13 mouse cellular contexts compared by ENCODE assay signal in genomic region chr4:124950181-124951035, GRCm38 (mm10). TPM values are rescaled to one million over a fixed set of nuclear protein-coding genes. Genes with fewer than 3 reads are reported as not detected.
DNase-seq lines count a peak whose midpoint lies in the region; ATAC-seq and TF ChIP-seq lines count a peak whose summit lies in the region.
"Had no signal": no experiment of that assay in that cellular context is flagged by ENCODE, and none has a peak within 500 bp of the region (broad histone marks: within the 10 kb centered on the region; RNA-seq: fewer than 3 reads in every experiment).

No protein-coding gene starts in this region.

- no peaks in the 10 kb centered on the region for H3K9me3 ChIP-seq in heart, embryonic 13.5 days
- no peaks in the 10 kb centered on the region for H3K9me3 ChIP-seq in kidney, embryonic 15.5 days (replicated peaks)
- H3K9me3 ChIP-seq in lung, embryonic 15.5 days, result no peaks in the 10 kb centered on the region
- no peaks in the 10 kb centered on the region for H3K9me3 ChIP-seq in midbrain, postnatal 0 days (ENCODE audit: low read length)
- H3K9me3 ChIP-seq: hindbrain, embryonic 15.5 days; liver, embryonic 15.5 days had no signal

- H3K9ac ChIP-seq in heart, embryonic 13.5 days, result no peak overlapping the region
- H3K9ac ChIP-seq in kidney, embryonic 15.5 days, result no peak overlapping the region
- no peak overlapping the region for H3K9ac ChIP-seq in lung, embryonic 15.5 days
- H3K9ac ChIP-seq in midbrain, postnatal 0 days (replicated peaks; ENCODE audit: low read length, poor library complexity, severe bottlenecking), result no peak overlapping the region
- H3K9ac ChIP-seq: hindbrain, embryonic 15.5 days; liver, embryonic 15.5 days had no signal

- H3K4me3 ChIP-seq in heart, embryonic 13.5 days, result no peak overlapping the region
- no peak overlapping the region for H3K4me3 ChIP-seq in kidney, embryonic 15.5 days (replicated peaks)
- no peak overlapping the region for H3K4me3 ChIP-seq in lung, embryonic 15.5 days
- H3K4me3 ChIP-seq in midbrain, postnatal 0 days (ENCODE audit: low read depth, low read length), result no peak overlapping the region
- H3K4me3 ChIP-seq: hindbrain, embryonic 15.5 days; liver, embryonic 15.5 days had no signal

- H3K4me2 ChIP-seq in heart, embryonic 13.5 days, result no peak overlapping the region
- peak overlapping the region; percentile 26 for H3K4me2 ChIP-seq in kidney, embryonic 15.5 days
- peak overlapping the region; percentile 27; the same call in 1 of the 2 replicates for H3K4me2 ChIP-seq in lung, embryonic 15.5 days
- no peak overlapping the region for H3K4me2 ChIP-seq in midbrain, postnatal 0 days (ENCODE audit: low read depth, low read length, poor library complexity, severe bottlenecking)
- H3K4me2 ChIP-seq: hindbrain, embryonic 15.5 days; liver, embryonic 15.5 days had no signal

- peak overlapping the region; percentile 28 for H3K27ac ChIP-seq in heart, embryonic 13.5 days (replicated peaks)
- H3K27ac ChIP-seq in kidney, embryonic 15.5 days, result peak overlapping the region; percentile 70
- H3K27ac ChIP-seq in lung, embryonic 15.5 days, result peak overlapping the region; percentile 75
- H3K27ac ChIP-seq in midbrain, postnatal 0 days (ENCODE audit: low read depth, low read length), result no peak overlapping the region
- H3K27ac ChIP-seq: hindbrain, embryonic 15.5 days; liver, embryonic 15.5 days had no signal

- 0 out of 2 replicates have a peak, but pooled peaks cover 2% of the 10 kb centered on the region for H3K36me3 ChIP-seq in heart, embryonic 13.5 days
- H3K36me3 ChIP-seq in kidney, embryonic 15.5 days, result no peaks in the 10 kb centered on the region
- no peaks in the 10 kb centered on the region for H3K36me3 ChIP-seq in lung, embryonic 15.5 days
- H3K36me3 ChIP-seq in midbrain, postnatal 0 days (ENCODE audit: insufficient read depth, low read length), result no peaks in the 10 kb centered on the region
- H3K36me3 ChIP-seq: hindbrain, embryonic 15.5 days; liver, embryonic 15.5 days had no signal

- DNase-seq in heart, adult 8-10 months (ENCODE audit: low spot score), result no peak
- peak; percentile 36 for DNase-seq in NIH3T3 (ENCODE audit: low read depth)
- no peak for DNase-seq in cerebellum, adult 8-10 months
- no peak for DNase-seq in midbrain, postnatal 0 days (ENCODE audit: low spot score)
- DNase-seq: cerebellum, postnatal 14 days; gastrocnemius, postnatal 10 days; thymus, postnatal 4 days had no signal

- WGBS in heart, embryonic 13.5 days, result 67% methylated on average over 21 of the region's 21 CpGs
- 26% methylated on average over 21 of the region's 21 CpGs for WGBS in kidney, embryonic 15.5 days
- 40% methylated on average over 21 of the region's 21 CpGs for WGBS in lung, embryonic 15.5 days
- 84% methylated on average over 21 of the region's 21 CpGs for WGBS in midbrain, postnatal 0 days

- peaks cover 4% of the 10 kb centered on the region; the same call in 1 of the 2 replicates for H3K27me3 ChIP-seq in heart, embryonic 13.5 days (replicated peaks)
- peaks cover 23% of the 10 kb centered on the region for H3K27me3 ChIP-seq in kidney, embryonic 15.5 days
- peaks cover 4% of the 10 kb centered on the region; the same call in 1 of the 2 replicates for H3K27me3 ChIP-seq in lung, embryonic 15.5 days
- H3K27me3 ChIP-seq in midbrain, postnatal 0 days (ENCODE audit: insufficient read depth, low read length), result no peaks in the 10 kb centered on the region
- H3K27me3 ChIP-seq: hindbrain, embryonic 15.5 days; liver, embryonic 15.5 days had no signal

- no peak for ATAC-seq in heart, embryonic 13.5 days (ENCODE audit: extremely low read depth, insufficient number of reproducible peaks, low FRiP score, low TSS enrichment)
- peak; percentile 80 for ATAC-seq in kidney, embryonic 15.5 days (replicated peaks; ENCODE audit: low FRiP score)
- ATAC-seq in lung, embryonic 15.5 days (ENCODE audit: borderline replicate concordance, extremely low read depth, low FRiP score, low TSS enrichment), result peak; percentile 78; the same call in 1 of the 2 replicates
- no peak for ATAC-seq in erythroblast, adult 5-6 weeks (replicated peaks; ENCODE audit: low FRiP score, poor library complexity, severe bottlenecking)
- no peak for ATAC-seq in midbrain, postnatal 0 days (ENCODE audit: low FRiP score)

- TF ChIP-seq CTCF in midbrain, postnatal 0 days (IDR thresholded peaks at IDR 0.05), result no peak

- no peaks in the 10 kb centered on the region for H3K4me1 ChIP-seq in heart, embryonic 13.5 days
- H3K4me1 ChIP-seq in kidney, embryonic 15.5 days, result peaks cover 25% of the 10 kb centered on the region
- H3K4me1 ChIP-seq in lung, embryonic 15.5 days, result peaks cover 30% of the 10 kb centered on the region; the same call in 1 of the 2 replicates
- H3K4me1 ChIP-seq in midbrain, postnatal 0 days (ENCODE audit: insufficient read depth, low read length), result no peaks in the 10 kb centered on the region
- H3K4me1 ChIP-seq: hindbrain, embryonic 15.5 days; liver, embryonic 15.5 days had no signal

RNA-seq across cellular contexts. Expression of gene Cdca8, which starts 11.3 kb away (rescaled TPM):
- polyA plus RNA-seq in heart, embryonic 13.5 days (2015; fragmentation: Nextera tagmentation; extraction: Ambion mirVana), result 111 and 113 TPM in 2 replicates
- 1 to 10 TPM in 1 of 4 experiments, under 1 TPM in 3; 0.69 to 1.1 (median 0.85) TPM for total RNA-seq in heart, adult 8-10 months (2022)
- polyA plus RNA-seq in kidney, embryonic 15.5 days (2015; fragmentation: Nextera tagmentation; extraction: Ambion mirVana), result 149 and 151 TPM in 2 replicates
- 154 and 166 TPM in 2 replicates for polyA plus RNA-seq in lung, embryonic 15.5 days (2015; fragmentation: Nextera tagmentation; extraction: Ambion mirVana)
- 50.9 and 62.5 TPM in 2 replicates for total RNA-seq in erythroblast, adult 5-6 weeks (2015; ENCODE audit: low replicate concordance)
- total RNA-seq in erythroblast, adult 5-6 weeks (2017; ENCODE audit: low replicate concordance), result 52.7 and 74.9 TPM in 2 replicates
- total RNA-seq in midbrain, postnatal 0 days (2014; rRNA removed), result 3.0 and 6.3 TPM in 2 replicates
- polyA plus RNA-seq in midbrain, postnatal 0 days (2015; fragmentation: Nextera tagmentation; extraction: Ambion mirVana), result 10.3 and 14.8 TPM in 2 replicates

RNA-seq across cellular contexts. Expression of gene 9930104L06Rik, which starts 13.6 kb away (rescaled TPM):
- 10.0 and 10.5 TPM in 2 replicates for polyA plus RNA-seq in heart, embryonic 13.5 days (2015; fragmentation: Nextera tagmentation; extraction: Ambion mirVana)
- total RNA-seq in heart, adult 8-10 months (2022), result 10 to 100 TPM in 1 of 4 experiments, 1 to 10 TPM in 3; 5.8 to 11.1 (median 8.7) TPM
- 12.6 and 12.7 TPM in 2 replicates for polyA plus RNA-seq in kidney, embryonic 15.5 days (2015; fragmentation: Nextera tagmentation; extraction: Ambion mirVana)
- polyA plus RNA-seq in lung, embryonic 15.5 days (2015; fragmentation: Nextera tagmentation; extraction: Ambion mirVana), result 11.9 and 13.1 TPM in 2 replicates
- 0.38 and 0.84 TPM in 2 replicates for total RNA-seq in erythroblast, adult 5-6 weeks (2015; ENCODE audit: low replicate concordance)
- total RNA-seq in erythroblast, adult 5-6 weeks (2017; ENCODE audit: low replicate concordance), result 3.2 and 6.1 TPM in 2 replicates
- 15.6 and 21.7 TPM in 2 replicates for total RNA-seq in midbrain, postnatal 0 days (2014; rRNA removed)
- 8.9 and 9.3 TPM in 2 replicates for polyA plus RNA-seq in midbrain, postnatal 0 days (2015; fragmentation: Nextera tagmentation; extraction: Ambion mirVana)

RNA-seq across cellular contexts. Expression of gene Rspo1, which starts 35.8 kb away (rescaled TPM):
- 7.3 and 9.1 TPM in 2 replicates for polyA plus RNA-seq in heart, embryonic 13.5 days (2015; fragmentation: Nextera tagmentation; extraction: Ambion mirVana)
- 1 to 10 TPM; 3.1 to 6.6 (median 4.7) TPM for total RNA-seq in heart, adult 8-10 months (2022)
- 30.9 and 32.4 TPM in 2 replicates for polyA plus RNA-seq in kidney, embryonic 15.5 days (2015; fragmentation: Nextera tagmentation; extraction: Ambion mirVana)
- 7.4 and 9.5 TPM in 2 replicates for polyA plus RNA-seq in lung, embryonic 15.5 days (2015; fragmentation: Nextera tagmentation; extraction: Ambion mirVana)
- total RNA-seq in erythroblast, adult 5-6 weeks (2015; ENCODE audit: low replicate concordance), result 0.58 TPM in 1 of 2 replicates, not detected in the other
- total RNA-seq in erythroblast, adult 5-6 weeks (2017; ENCODE audit: low replicate concordance), result 0.42 TPM in 1 of 2 replicates, not detected in the other
- total RNA-seq in midbrain, postnatal 0 days (2014; rRNA removed), result 2.5 and 3.0 TPM in 2 replicates
- polyA plus RNA-seq in midbrain, postnatal 0 days (2015; fragmentation: Nextera tagmentation; extraction: Ambion mirVana), result 1.2 and 1.8 TPM in 2 replicates

Comparison
In these comparisons a context has a peak if more than half of its experiments do, and no peak if none do; other contexts are left out.
1. ATAC-seq: peak in kidney, embryonic 15.5 days (single experiment) and lung, embryonic 15.5 days (single experiment); none in heart, embryonic 13.5 days (single experiment), erythroblast, adult 5-6 weeks (single experiment) and midbrain, postnatal 0 days (single experiment).
2. H3K4me2 ChIP-seq: peak in kidney, embryonic 15.5 days (single experiment) and lung, embryonic 15.5 days (single experiment); none in heart, embryonic 13.5 days (single experiment) and midbrain, postnatal 0 days (single experiment).